Comparison of ENCODE assay signal across 23 mouse cellular contexts in genomic region chr2:166923971-166924370, GRCm38 (mm10).
"Had no signal": no experiment of that assay in that cellular context is flagged by ENCODE, and none has a peak within 500 bp of the region (broad histone marks: within the 10 kb centered on the region; RNA-seq: fewer than 3 reads in every experiment).

No protein-coding gene starts in this region.

- H3K4me1 ChIP-seq: heart, embryonic 13.5 days; heart, embryonic 15.5 days; hindbrain, embryonic 13.5 days; hindbrain, embryonic 15.5 days; limb, embryonic 13.5 days; limb, embryonic 15.5 days; liver, embryonic 15.5 days had no signal

- DNase-seq: gastrocnemius, postnatal 14 days; gastrocnemius, postnatal 36 days; heart, adult 2 months; heart, postnatal 14 days; heart, postnatal 36 days; kidney, adult 11 months; kidney, adult 8-10 months; kidney, postnatal 10 days; kidney, postnatal 36 days; layer of hippocampus, adult 9-11 months; layer of hippocampus, postnatal 36 days; left cerebral cortex, postnatal 4 days; lung, adult 18-20 months had no signal

- H3K9ac ChIP-seq: heart, embryonic 13.5 days; heart, embryonic 15.5 days; hindbrain, embryonic 13.5 days; hindbrain, embryonic 15.5 days; limb, embryonic 13.5 days; limb, embryonic 15.5 days; liver, embryonic 15.5 days had no signal

- H3K27ac ChIP-seq: heart, adult 2 months; heart, embryonic 13.5 days; heart, embryonic 15.5 days; hindbrain, embryonic 13.5 days; hindbrain, embryonic 15.5 days; hindbrain, postnatal 0 days; limb, embryonic 13.5 days; limb, embryonic 15.5 days; liver, embryonic 15.5 days had no signal

- H3K9me3 ChIP-seq: heart, embryonic 13.5 days; heart, embryonic 15.5 days; hindbrain, embryonic 13.5 days; hindbrain, embryonic 15.5 days; limb, embryonic 13.5 days; limb, embryonic 15.5 days; liver, embryonic 15.5 days had no signal

- H3K4me2 ChIP-seq: heart, embryonic 11.5 days; heart, embryonic 13.5 days; heart, embryonic 15.5 days; hindbrain, embryonic 13.5 days; hindbrain, embryonic 15.5 days; limb, embryonic 13.5 days; limb, embryonic 15.5 days; liver, embryonic 15.5 days had no signal

- H3K27me3 ChIP-seq: heart, embryonic 13.5 days; heart, embryonic 15.5 days; hindbrain, embryonic 13.5 days; hindbrain, embryonic 15.5 days; limb, embryonic 13.5 days; limb, embryonic 15.5 days; liver, embryonic 15.5 days had no signal

- H3K4me3 ChIP-seq: heart, adult 2 months; heart, embryonic 13.5 days; heart, embryonic 15.5 days; hindbrain, embryonic 13.5 days; hindbrain, embryonic 15.5 days; limb, embryonic 13.5 days; limb, embryonic 15.5 days; liver, embryonic 15.5 days had no signal

- ATAC-seq: hindbrain, postnatal 0 days; intestine, embryonic 16.5 days had no signal
